Mouse (Mus musculus): ENCODE measurements around the gene Sptb. TPM values are rescaled to one million over a fixed set of nuclear protein-coding genes. Genes with fewer than 3 reads are reported as not detected.

Sptb gene
- polyA plus RNA-seq, 1 experiment from 2014 or later: 58.9 TPM

DNA sequence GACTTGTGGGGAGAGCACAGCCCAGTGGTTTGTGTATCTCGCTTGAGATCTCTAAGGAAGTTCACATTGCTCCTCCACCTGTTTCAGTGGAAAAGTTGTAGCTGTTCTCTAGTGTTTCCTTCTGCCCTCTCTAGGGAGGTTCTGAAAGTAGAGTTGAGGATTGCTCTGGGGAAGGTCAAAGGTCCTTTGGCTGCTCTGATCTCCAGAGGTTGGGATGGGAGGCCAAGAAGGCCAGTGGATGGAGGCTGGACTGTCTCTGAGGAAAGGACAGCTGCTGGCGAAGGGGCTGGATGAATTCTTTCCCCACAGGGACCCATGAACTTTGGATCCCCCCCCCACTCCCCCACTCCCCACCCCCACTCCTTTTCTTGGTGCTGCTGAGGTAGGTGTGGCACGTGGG lies 156.0 kb downstream of the Sptb start:
- no peak overlapping the region for H3K4me3 ChIP-seq (replicated peaks)
- no peaks in the 10 kb centered on the region for H3K36me3 ChIP-seq (replicated peaks)
- H3K27me3 ChIP-seq: no peaks in the 10 kb centered on the region
- no peaks in the 10 kb centered on the region for H3K9me3 ChIP-seq (replicated peaks)
- no peak overlapping the region for H3K27ac ChIP-seq (replicated peaks)
- peaks cover 60% of the 10 kb centered on the region for H3K4me1 ChIP-seq (replicated peaks)
- 0 out of 2 replicates have a peak overlapping the region, but pooled peaks have one; percentile 4 for H3K9ac ChIP-seq
- 58% methylated on average over 3 of the region's 3 CpGs for WGBS (ENCODE audit: insufficient replicate concordance)
- H3K4me2 ChIP-seq: no peak overlapping the region
- ATAC-seq (ENCODE audit: insufficient read depth): no peak

GRCm38 (mm10) chr12:76553917-76554316 lies 156.4 kb downstream of the Sptb start:
- H3K9ac ChIP-seq: 0 out of 2 replicates have a peak overlapping the region, but pooled peaks have one; percentile 4
- no peaks in the 10 kb centered on the region for H3K9me3 ChIP-seq (replicated peaks)
- no peak overlapping the region for H3K4me3 ChIP-seq (replicated peaks)
- H3K4me1 ChIP-seq (replicated peaks): peaks cover 63% of the 10 kb centered on the region
- 58% methylated on average over 7 of the region's 7 CpGs for WGBS (ENCODE audit: insufficient replicate concordance)
- H3K27ac ChIP-seq (replicated peaks): no peak overlapping the region
- no peak overlapping the region for H3K4me2 ChIP-seq
- H3K27me3 ChIP-seq: 0 out of 2 replicates have a peak, but pooled peaks cover under 1% of the 10 kb centered on the region
- H3K36me3 ChIP-seq (replicated peaks): no peaks in the 10 kb centered on the region
- ATAC-seq (ENCODE audit: insufficient read depth): no peak

- Histone ChIP-seq H3K9ac (no peak overlapping the region), H3K4me2 (no peak overlapping the region), H3K36me3 (replicated peaks) (no peaks in the 10 kb centered on the region), H3K27me3 (peaks cover 6% of the 10 kb centered on the region; the same call in 1 of the 2 replicates), H3K9me3 (replicated peaks) (no peaks in the 10 kb centered on the region), H3K4me1 (replicated peaks) (peaks cover 66% of the 10 kb centered on the region), H3K27ac (replicated peaks) (no peak overlapping the region), H3K4me3 (replicated peaks) (no peak overlapping the region)
- WGBS (ENCODE audit: insufficient replicate concordance): 34% methylated on average over 4 of the region's 4 CpGs
- ATAC-seq (ENCODE audit: insufficient read depth): no peak
Observed at GRCm38 (mm10) chr12:76552958-76553357, 157.4 kb downstream of the Sptb start.

DNA sequence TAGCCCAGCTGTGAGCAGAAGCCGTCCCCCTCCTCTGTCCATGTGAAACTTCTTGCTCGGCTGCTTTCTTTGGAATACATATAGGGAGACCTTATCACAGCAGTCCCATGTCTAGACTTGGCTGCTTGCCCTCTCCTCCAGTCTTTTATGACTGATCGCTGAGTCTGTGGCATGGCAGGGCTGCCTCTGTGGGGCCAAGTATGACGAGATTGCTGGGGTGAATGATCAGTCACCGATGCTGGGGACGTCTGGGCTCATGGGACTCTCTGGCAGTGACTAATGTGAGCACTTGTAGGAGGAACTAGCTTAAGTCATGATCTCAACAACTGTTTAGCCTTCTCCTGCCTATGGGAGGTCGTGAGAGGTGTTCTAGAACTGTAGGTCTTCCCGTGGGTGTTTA lies 158.0 kb downstream of the Sptb start:
- no peak overlapping the region for H3K4me2 ChIP-seq
- H3K9me3 ChIP-seq (replicated peaks): no peaks in the 10 kb centered on the region
- 31% methylated on average over 8 of the region's 8 CpGs for WGBS (ENCODE audit: insufficient replicate concordance)
- H3K27me3 ChIP-seq: peaks cover 13% of the 10 kb centered on the region
- ATAC-seq (ENCODE audit: insufficient read depth): no peak
- 0 out of 2 replicates have a peak overlapping the region, but pooled peaks have one; percentile 19 for H3K27ac ChIP-seq (replicated peaks)
- H3K9ac ChIP-seq: no peak overlapping the region
- no peak overlapping the region for H3K4me3 ChIP-seq (replicated peaks)
- peaks cover 69% of the 10 kb centered on the region for H3K4me1 ChIP-seq (replicated peaks)
- no peaks in the 10 kb centered on the region for H3K36me3 ChIP-seq (replicated peaks)

- Histone ChIP-seq H3K4me3 (replicated peaks) (no peak overlapping the region), H3K4me2 (no peak overlapping the region), H3K27ac (replicated peaks) (no peak overlapping the region), H3K36me3 (replicated peaks) (no peaks in the 10 kb centered on the region), H3K4me1 (replicated peaks) (peaks cover 71% of the 10 kb centered on the region), H3K9me3 (replicated peaks) (no peaks in the 10 kb centered on the region), H3K27me3 (peaks cover 22% of the 10 kb centered on the region), H3K9ac (no peak overlapping the region)
- ATAC-seq (ENCODE audit: insufficient read depth): no peak
- WGBS (ENCODE audit: insufficient replicate concordance): 67% methylated on average over 3 of the region's 3 CpGs
Observed at GRCm38 (mm10) chr12:76549203-76549602, 161.1 kb downstream of the Sptb start.

- H3K36me3 ChIP-seq (replicated peaks): no peaks in the 10 kb centered on the region
- peaks cover 22% of the 10 kb centered on the region for H3K27me3 ChIP-seq
- peak overlapping the region; percentile 27; the same call in 1 of the 2 replicates for H3K4me2 ChIP-seq
- H3K9ac ChIP-seq: no peak overlapping the region
- no peaks in the 10 kb centered on the region for H3K9me3 ChIP-seq (replicated peaks)
- H3K4me3 ChIP-seq (replicated peaks): no peak overlapping the region
- WGBS (ENCODE audit: insufficient replicate concordance): 15% methylated on average over 7 of the region's 7 CpGs
- peak overlapping the region; percentile 69 for H3K27ac ChIP-seq (replicated peaks)
- peaks cover 59% of the 10 kb centered on the region for H3K4me1 ChIP-seq (replicated peaks)
- no peak for ATAC-seq (ENCODE audit: insufficient read depth)
Observed at GRCm38 (mm10) chr12:76548082-76548423, 162.3 kb downstream of the Sptb start.

GRCm38 (mm10) chr12:76547409-76548081 lies 162.8 kb downstream of the Sptb start:
- no peak overlapping the region for H3K4me3 ChIP-seq (replicated peaks)
- 41% methylated on average over 13 of the region's 13 CpGs for WGBS (ENCODE audit: insufficient replicate concordance)
- peak; percentile 30; the same call in 1 of the 2 replicates for ATAC-seq (ENCODE audit: insufficient read depth)
- no peaks in the 10 kb centered on the region for H3K36me3 ChIP-seq (replicated peaks)
- H3K27me3 ChIP-seq: peaks cover 22% of the 10 kb centered on the region
- H3K4me2 ChIP-seq: peak overlapping the region; percentile 37
- H3K4me1 ChIP-seq (replicated peaks): peaks cover 54% of the 10 kb centered on the region
- no peak overlapping the region for H3K9ac ChIP-seq
- no peaks in the 10 kb centered on the region for H3K9me3 ChIP-seq (replicated peaks)
- H3K27ac ChIP-seq (replicated peaks): peak overlapping the region; percentile 69

DNA sequence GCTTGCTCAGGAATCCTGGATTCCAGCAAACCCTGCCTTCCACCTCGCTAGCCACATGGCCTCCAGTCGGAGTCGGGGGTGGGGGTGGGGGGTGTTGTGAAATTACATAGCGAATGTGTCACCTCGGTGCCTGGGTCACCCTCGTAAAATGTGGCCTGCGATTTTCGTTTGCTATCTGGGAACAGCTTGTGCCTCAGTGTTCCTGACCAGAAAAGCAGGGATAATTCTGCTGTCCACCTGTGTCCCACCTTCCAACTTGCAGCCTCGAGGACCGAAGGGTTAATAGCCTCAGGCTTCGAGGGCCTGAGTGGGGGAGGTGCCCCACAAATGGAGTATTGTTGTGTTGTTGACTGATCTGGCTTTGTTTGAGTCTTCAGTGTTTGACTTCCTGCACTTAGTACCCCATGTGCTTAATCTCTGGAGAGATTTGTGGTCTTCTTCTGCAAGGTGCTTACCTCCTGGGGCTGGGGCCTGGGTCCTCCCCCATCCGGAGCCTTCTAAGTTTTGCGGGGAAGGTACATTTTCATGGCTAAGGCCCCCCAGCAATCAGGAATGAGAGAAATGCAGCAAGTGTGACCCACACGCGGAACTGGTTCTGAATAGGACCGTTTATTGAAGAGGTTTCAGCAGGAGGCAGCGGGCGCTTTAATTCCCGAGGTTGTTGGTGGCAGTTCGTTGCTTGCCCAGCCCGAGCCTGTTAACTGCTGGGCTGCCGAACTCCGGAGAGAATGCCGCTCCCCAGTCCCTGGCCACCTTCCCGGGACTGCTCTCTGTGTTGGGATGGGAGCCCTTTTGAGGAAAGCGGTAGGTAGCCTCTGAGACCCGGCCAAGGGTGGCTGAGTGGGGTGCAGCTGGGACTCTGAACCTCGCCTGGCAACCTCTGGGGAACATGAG lies 163.7 kb downstream of the Sptb start:
- Histone ChIP-seq H3K4me2 (peak overlapping the region; percentile 37), H3K4me3 (replicated peaks) (no peak overlapping the region), H3K27me3 (peaks cover 22% of the 10 kb centered on the region), H3K36me3 (replicated peaks) (no peaks in the 10 kb centered on the region), H3K9ac (no peak overlapping the region), H3K27ac (replicated peaks) (peak overlapping the region; percentile 69), H3K4me1 (replicated peaks) (peaks cover 50% of the 10 kb centered on the region), H3K9me3 (replicated peaks) (no peaks in the 10 kb centered on the region)
- ATAC-seq (ENCODE audit: insufficient read depth): no peak
- 31% methylated on average over 28 of the region's 28 CpGs for WGBS (ENCODE audit: insufficient replicate concordance)

- Histone ChIP-seq H3K4me1 (replicated peaks) (peaks cover 53% of the 10 kb centered on the region), H3K27ac (replicated peaks) (no peak overlapping the region), H3K4me2 (0 out of 2 replicates have a peak overlapping the region, but pooled peaks have one; percentile 37), H3K27me3 (peaks cover 22% of the 10 kb centered on the region), H3K4me3 (replicated peaks) (no peak overlapping the region), H3K36me3 (replicated peaks) (no peaks in the 10 kb centered on the region), H3K9me3 (replicated peaks) (no peaks in the 10 kb centered on the region), H3K9ac (no peak overlapping the region)
- ATAC-seq (ENCODE audit: insufficient read depth): no peak
- 59% methylated on average over 15 of the region's 15 CpGs for WGBS (ENCODE audit: insufficient replicate concordance)
Observed at GRCm38 (mm10) chr12:76545786-76546370, 164.5 kb downstream of the Sptb start.

DNA sequence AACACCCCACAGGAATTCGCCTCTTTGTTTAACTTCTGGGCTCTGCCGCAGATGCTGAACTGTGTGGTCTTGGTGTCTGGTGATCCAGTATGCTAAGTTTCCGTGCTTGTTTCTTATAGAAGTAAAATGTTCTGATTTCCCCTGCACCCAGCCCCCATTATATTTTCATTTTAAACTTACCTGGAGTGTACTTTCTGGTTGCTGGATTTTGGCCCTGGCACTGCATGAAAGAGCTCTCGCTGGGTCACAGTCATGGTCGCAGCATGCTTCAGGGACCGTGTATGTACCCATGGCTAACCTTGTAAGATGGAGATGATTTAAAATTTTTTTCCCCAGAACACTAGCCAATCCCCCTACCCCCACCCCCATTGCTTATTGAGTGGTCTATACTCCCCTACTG lies 168.5 kb downstream of the Sptb start:
- Histone ChIP-seq H3K27me3 (peaks cover 11% of the 10 kb centered on the region; the same call in 1 of the 2 replicates), H3K36me3 (replicated peaks) (no peaks in the 10 kb centered on the region), H3K9ac (no peak overlapping the region), H3K4me3 (replicated peaks) (no peak overlapping the region), H3K4me2 (no peak overlapping the region; the same call in 1 of the 2 replicates), H3K4me1 (replicated peaks) (peaks cover 51% of the 10 kb centered on the region), H3K9me3 (replicated peaks) (no peaks in the 10 kb centered on the region), H3K27ac (replicated peaks) (no peak overlapping the region)
- WGBS (ENCODE audit: insufficient replicate concordance): 59% methylated on average over 6 of the region's 6 CpGs
- no peak for ATAC-seq (ENCODE audit: insufficient read depth)

DNA sequence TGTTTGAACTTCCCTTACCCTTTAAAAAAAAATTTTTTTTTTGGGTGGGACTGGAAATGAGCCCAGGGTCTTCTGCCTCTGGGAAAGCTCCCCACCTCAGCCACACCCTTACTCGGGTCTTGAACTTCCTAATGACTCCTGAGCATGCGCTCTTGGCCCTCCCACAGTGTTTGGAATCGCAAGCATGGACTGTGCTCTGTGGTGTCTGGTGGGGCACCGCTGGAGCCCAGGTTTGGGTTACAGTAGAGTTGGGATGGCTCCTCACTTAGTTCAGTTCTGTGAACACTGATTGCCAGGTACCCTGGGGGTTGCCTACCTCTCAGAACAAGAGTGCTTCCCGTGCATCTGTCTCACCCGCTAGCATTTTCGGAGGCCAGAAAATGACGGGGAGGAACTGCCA lies 168.9 kb downstream of the Sptb start:
- Histone ChIP-seq H3K4me3 (replicated peaks) (no peak overlapping the region), H3K9me3 (replicated peaks) (no peaks in the 10 kb centered on the region), H3K27ac (replicated peaks) (no peak overlapping the region), H3K36me3 (replicated peaks) (no peaks in the 10 kb centered on the region), H3K4me1 (replicated peaks) (peaks cover 51% of the 10 kb centered on the region), H3K27me3 (peaks cover 11% of the 10 kb centered on the region; the same call in 1 of the 2 replicates), H3K4me2 (no peak overlapping the region; the same call in 1 of the 2 replicates), H3K9ac (no peak overlapping the region)
- no peak for ATAC-seq (ENCODE audit: insufficient read depth)
- 48% methylated on average over 8 of the region's 8 CpGs for WGBS (ENCODE audit: insufficient replicate concordance)

All from liver, embryonic 15.5 days (tissue).